Mouse (Mus musculus) C2C12 (cell line): ENCODE measurements around the gene Sde2. TPM values are rescaled to one million over a fixed set of nuclear protein-coding genes. Genes with fewer than 3 reads are reported as not detected.
A peak's percentile ranks its signal among the peaks of the same experiment; 100 is the strongest.

ENCODE experiments used
- H3K27me3 ChIP-seq: one replicate; pipeline ENCODE4 v1.6.1; 2011; ENCODE audit not compliant: control insufficient read depth, insufficient read depth, insufficient read length
- H3K36me3 ChIP-seq: one replicate; pipeline ENCODE4 v1.6.1; 2011; ENCODE audit not compliant: control insufficient read depth, insufficient read depth
- H3K4me3 ChIP-seq: one replicate; pipeline ENCODE4 v1.5.1; 2011; ENCODE audit warnings: mild to moderate bottlenecking, control low read depth; ENCODE audit not compliant: poor library complexity, insufficient read depth, severe bottlenecking
- H3K79me2 ChIP-seq: one replicate; pipeline ENCODE4 v1.6.1; 2011; ENCODE audit not compliant: control insufficient read depth, insufficient read depth
- H3K79me3 ChIP-seq: one replicate; pipeline ENCODE4 v1.6.1; 2011; ENCODE audit warnings: low read depth, control low read depth
- H3ac ChIP-seq: one replicate; pipeline ENCODE3; 2011; ENCODE audit warnings: low read depth; ENCODE audit not compliant: control insufficient read depth, insufficient read length
- CEBPB ChIP-seq: IDR thresholded peaks from one replicate; pipeline ENCODE4 v1.6.1; 2011; ENCODE audit warnings: low read depth, mild to moderate bottlenecking, control low read depth, moderate library complexity
- CTCF ChIP-seq: IDR thresholded peaks from one replicate; pipeline ENCODE4 v1.5.1; 2011; ENCODE audit not compliant: control insufficient read depth, insufficient read depth, insufficient read length
- FOSL1 ChIP-seq: IDR thresholded peaks from one replicate; pipeline ENCODE4 v1.8.0; 2011; ENCODE audit warnings: mild to moderate bottlenecking, low read length; ENCODE audit not compliant: poor library complexity, insufficient read depth, severe bottlenecking
- MAX ChIP-seq: IDR thresholded peaks from one replicate; pipeline ENCODE4 v1.6.1; 2011; ENCODE audit warnings: mild to moderate bottlenecking, control low read depth
- MYOD1 ChIP-seq: IDR thresholded peaks from one replicate; pipeline ENCODE4 v1.6.1; 2011; ENCODE audit warnings: low read depth; ENCODE audit not compliant: control insufficient read depth, insufficient read length
- MYOG ChIP-seq: IDR thresholded peaks from one replicate; pipeline ENCODE4 v1.6.1; 2011; ENCODE audit not compliant: control insufficient read depth, insufficient read length; ENCODE audit errors: extremely low read depth
- USF1 ChIP-seq: IDR thresholded peaks from one replicate; pipeline ENCODE4 v1.6.1; 2011; ENCODE audit warnings: low read depth, mild to moderate bottlenecking, control low read depth, moderate library complexity
- polyA plus RNA-seq: library from polyadenylated mRNA; unstranded; fragments of >200 nt; fragmentation: generic; extraction: Trizol; gene quantifications from one replicate; pipeline ENCODE4 v1.2.1, GENCODE M21; 2012; ENCODE audit warnings: missing spikeins

Sde2 gene
- polyA plus RNA-seq, 1 experiment = 17.7 TPM

DNA sequence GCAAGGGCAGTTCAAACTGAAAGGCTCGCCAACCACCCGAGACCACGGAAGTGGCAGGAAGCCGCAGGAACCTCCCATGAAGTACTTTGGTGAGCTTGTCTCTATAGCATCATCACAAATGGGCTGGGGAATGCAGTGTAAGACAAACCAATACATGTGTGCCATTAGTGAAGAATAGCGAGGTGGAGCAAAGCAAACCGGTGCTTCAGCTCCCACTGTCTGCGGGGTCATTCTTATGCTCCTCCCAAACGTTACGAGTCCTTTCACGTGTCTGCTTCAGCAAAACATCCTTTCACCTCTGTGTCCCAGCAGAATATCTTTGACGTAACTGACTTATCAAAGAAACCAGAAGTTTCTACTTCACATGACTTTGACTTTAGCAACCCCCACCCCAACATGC lies 65.5 kb downstream of the Sde2 start:
- no peaks in the 10 kb centered on the region for H3K79me3 ChIP-seq
- no peaks in the 10 kb centered on the region for H3K36me3 ChIP-seq
- no peak overlapping the region for H3K4me3 ChIP-seq
- H3K27me3 ChIP-seq = no peaks in the 10 kb centered on the region
- H3K79me2 ChIP-seq = no peaks in the 10 kb centered on the region
- H3ac ChIP-seq = no peak overlapping the region
- TF ChIP-seq MYOG (no peak), CTCF (no peak), USF1 (no peak), CEBPB (no peak), MAX (no peak), FOSL1 (no peak), MYOD1 (no peak)

DNA sequence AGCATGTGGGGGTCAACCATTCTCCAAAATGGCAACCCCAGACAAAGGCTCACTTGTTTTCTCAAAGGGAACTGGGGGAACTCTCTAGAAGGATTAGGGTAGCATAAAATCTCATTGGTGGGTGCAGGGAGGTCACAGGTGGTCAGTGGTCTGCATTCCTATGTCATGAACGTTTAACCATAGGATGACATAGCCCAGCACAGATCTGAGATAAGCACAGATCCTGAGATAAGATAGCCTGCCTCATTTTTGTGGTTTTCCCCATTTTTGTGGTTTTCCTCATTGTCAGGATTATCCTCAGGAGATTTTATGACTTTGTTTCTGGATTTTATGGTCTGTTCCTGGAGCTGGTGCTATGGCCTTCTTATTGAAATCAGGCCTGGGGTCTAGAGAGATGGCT lies 66.1 kb downstream of the Sde2 start:
- Histone ChIP-seq H3ac (no peak overlapping the region), H3K27me3 (no peaks in the 10 kb centered on the region), H3K36me3 (no peaks in the 10 kb centered on the region), H3K79me3 (no peaks in the 10 kb centered on the region), H3K79me2 (no peaks in the 10 kb centered on the region), H3K4me3 (no peak overlapping the region)
- TF ChIP-seq CTCF (no peak), USF1 (no peak), FOSL1 (no peak), CEBPB (no peak), MYOD1 (peak; percentile 64), MYOG (no peak), MAX (no peak)

Other genes starting within 250 kb of the Sde2 start
- 4.5 TPM for gene Lin9, start 210.0 kb upstream of the Sde2 start, polyA plus RNA-seq
- not detected for gene Mixl1, start 154.1 kb upstream of the Sde2 start, polyA plus RNA-seq
- gene Acbd3, start 125.1 kb upstream of the Sde2 start, polyA plus RNA-seq = 13.2 TPM
- 570 TPM for gene H3f3a, start 37.2 kb upstream of the Sde2 start, polyA plus RNA-seq
- gene Lefty2, start 42.0 kb downstream of the Sde2 start, polyA plus RNA-seq = not detected
- 114 TPM for gene Pycr2, start 53.2 kb downstream of the Sde2 start, polyA plus RNA-seq
- gene Lefty1, start 83.9 kb downstream of the Sde2 start, polyA plus RNA-seq = 2.1 TPM
- gene Tmem63a, start 91.2 kb downstream of the Sde2 start, polyA plus RNA-seq = 38.5 TPM
- gene Ephx1, start 169.8 kb downstream of the Sde2 start, polyA plus RNA-seq = 60.6 TPM
- gene 9130409I23Rik, start 200.1 kb downstream of the Sde2 start, polyA plus RNA-seq = not detected